Mouse (Mus musculus): Measurements from ENCODE around the gene Pdcd2. TPM values are rescaled to one million over a fixed set of nuclear protein-coding genes. Genes with fewer than 3 reads are reported as not detected.

Gene Pdcd2
- total RNA-seq, 2 experiments from 2014 or later = 18.5 to 19.5 TPM

DNA sequence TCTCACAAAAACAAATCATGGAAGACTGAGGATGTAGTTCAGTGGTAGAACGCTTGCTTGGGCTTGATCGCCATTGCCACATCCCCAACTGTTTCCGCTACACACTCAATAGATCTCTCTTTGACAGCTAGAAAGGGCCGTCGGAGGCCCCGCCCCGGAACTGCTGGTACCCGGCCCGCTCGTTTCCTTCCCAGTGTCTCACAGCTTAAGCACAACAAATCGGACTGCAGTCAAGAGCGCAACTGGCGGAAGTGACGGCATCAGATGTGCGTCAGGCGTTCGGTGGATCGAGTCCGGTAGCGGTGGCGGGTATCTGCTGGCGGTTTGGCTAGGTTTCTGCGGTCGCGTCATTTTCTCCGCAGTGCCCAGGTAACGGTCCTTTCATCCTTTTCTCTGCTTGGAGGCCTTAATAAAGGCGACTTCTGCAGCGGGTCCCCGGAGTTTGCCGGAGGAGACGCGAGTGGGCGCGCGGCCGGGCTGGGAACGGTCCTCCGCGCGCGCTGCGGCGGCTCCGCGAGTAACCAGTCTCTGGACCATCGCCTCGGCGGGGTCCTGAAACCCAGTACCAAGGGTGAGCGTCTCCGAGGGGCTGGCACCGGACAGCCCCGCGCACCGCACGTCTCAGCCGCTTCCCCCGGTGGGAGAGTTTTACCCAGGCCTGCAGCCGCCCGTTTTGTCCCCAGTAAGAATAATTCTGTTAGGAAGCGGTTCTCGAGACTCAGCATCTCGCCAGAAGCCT is 27.3 kb downstream of the Pdcd2 start, which contains the start of the genes Psmb1 and Tbp:
Gene Psmb1, minus strand, starts transcription at position 96 of the 739 bp plus-strand sequence.
Gene Tbp, plus strand, starts transcription at position 233 of the 739 bp plus-strand sequence.
- peak; percentile 96 to 99 for DNase-seq (ENCODE audit: low spot score in 2 of 2)

DNA sequence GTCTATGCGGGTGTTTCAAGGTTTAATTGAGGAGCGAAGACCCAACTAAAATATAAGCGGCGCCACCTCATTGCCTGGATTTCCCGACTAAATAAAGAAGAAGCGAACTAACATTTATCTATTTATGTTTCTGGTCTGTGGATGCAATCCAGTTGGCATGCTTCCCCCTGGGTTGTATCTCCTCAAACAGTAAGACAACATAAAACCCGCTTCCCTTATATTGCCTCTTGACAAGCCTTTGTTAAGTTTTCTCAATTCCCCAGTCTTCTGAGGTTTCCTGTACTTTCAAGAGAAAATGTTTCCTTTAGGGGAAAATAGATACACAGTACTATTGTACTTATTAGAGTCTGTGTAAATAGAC is 28.4 kb downstream of the Pdcd2 start:
- DNase-seq (ENCODE audit: low spot score in 2 of 2) = no peak

GRCm38 (mm10) chr17:15497882-15498752 is 29.0 kb downstream of the Pdcd2 start:
- peak; percentile 91 to 97 for DNase-seq (ENCODE audit: low spot score in 2 of 2)

- DNase-seq (ENCODE audit: low spot score in 2 of 2) = no peak
Measured at GRCm38 (mm10) chr17:15490542-15490941, 36.6 kb downstream of the Pdcd2 start.

- no peak for DNase-seq (ENCODE audit: low spot score in 2 of 2)
Measured at GRCm38 (mm10) chr17:15472671-15473070, 54.4 kb downstream of the Pdcd2 start.

Other genes with a start within 250 kb of the Pdcd2 start
- 10 to 100 TPM; 12.7 to 13.0 TPM for gene Dll1, start 150.4 kb downstream of the Pdcd2 start, total RNA-seq (2021)
- 10 to 100 TPM; 48.6 to 48.9 TPM for gene Fam120b, start 131.1 kb downstream of the Pdcd2 start, total RNA-seq (2021)
- gene Psmb1, start 27.6 kb downstream of the Pdcd2 start, total RNA-seq (2021) = 100 to 1,000 TPM; 127 to 129 TPM
- gene Tbp, start 27.4 kb downstream of the Pdcd2 start, total RNA-seq (2021) = 10 to 100 TPM; 26.6 to 33.7 TPM
- gene Prdm9, start 37.1 kb upstream of the Pdcd2 start, total RNA-seq (2021) = 1 to 10 TPM; 1.9 to 2.9 TPM
- 10 to 100 TPM; 21.4 to 25.9 TPM for gene Chd1, start 177.7 kb upstream of the Pdcd2 start, total RNA-seq (2021)

Measured in layer of hippocampus, adult 18-20 months (tissue).